Mouse (Mus musculus): ENCODE measurements around the gene Ptgis.
A peak's percentile ranks its signal among the peaks of the same experiment; 100 is the strongest.

Ptgis gene

GRCm38 (mm10) chr2:167187119-167187518 is 53.3 kb downstream of the Ptgis start:
- DNase-seq: no peak

- no peak for DNase-seq
These were observed 53.9 kb downstream of the Ptgis start for GRCm38 (mm10) chr2:167186544-167186943.

DNA sequence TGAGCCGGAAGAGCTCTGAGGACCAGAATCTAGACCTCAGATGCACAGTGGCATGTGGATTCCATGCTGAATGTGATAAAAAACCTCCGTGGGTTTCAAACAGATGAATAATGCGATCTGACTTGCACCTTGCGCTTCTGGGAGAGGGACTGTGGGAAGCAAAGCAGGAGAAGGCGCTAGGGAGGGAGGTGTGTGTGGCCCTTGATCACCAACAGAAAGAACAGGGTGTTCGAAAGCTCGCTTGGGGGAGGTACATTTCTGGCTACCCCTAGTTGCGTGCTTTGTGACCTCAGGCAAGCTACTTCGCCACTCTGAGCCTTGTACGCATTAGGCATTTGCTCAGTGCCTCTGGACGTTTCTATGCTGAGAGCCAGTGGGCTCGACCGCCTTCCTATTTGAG is 54.4 kb downstream of the Ptgis start:
- no peak for DNase-seq

DNA sequence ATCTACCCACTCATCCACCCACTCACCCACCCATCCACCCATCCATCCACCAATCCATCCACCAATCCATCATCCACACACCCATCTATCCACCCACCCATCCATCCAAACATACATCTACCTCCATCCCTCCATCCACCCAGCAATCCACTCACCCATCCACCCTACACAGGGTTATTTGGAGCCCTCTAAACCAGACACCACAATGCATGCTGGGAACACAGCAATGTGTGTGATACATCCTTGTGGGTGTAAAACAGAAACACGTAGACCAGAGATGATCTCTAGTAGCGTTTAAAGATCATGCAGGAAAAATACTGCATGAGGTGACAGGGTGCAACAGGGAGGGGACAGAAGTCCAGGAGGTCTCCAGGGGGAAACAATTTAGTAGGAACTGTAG is 55.0 kb downstream of the Ptgis start:
- no peak for DNase-seq

GRCm38 (mm10) chr2:167181662-167182389 is 58.6 kb downstream of the Ptgis start:
- no peak for DNase-seq

GRCm38 (mm10) chr2:167181096-167181495 is 59.3 kb downstream of the Ptgis start:
- no peak for DNase-seq

DNA sequence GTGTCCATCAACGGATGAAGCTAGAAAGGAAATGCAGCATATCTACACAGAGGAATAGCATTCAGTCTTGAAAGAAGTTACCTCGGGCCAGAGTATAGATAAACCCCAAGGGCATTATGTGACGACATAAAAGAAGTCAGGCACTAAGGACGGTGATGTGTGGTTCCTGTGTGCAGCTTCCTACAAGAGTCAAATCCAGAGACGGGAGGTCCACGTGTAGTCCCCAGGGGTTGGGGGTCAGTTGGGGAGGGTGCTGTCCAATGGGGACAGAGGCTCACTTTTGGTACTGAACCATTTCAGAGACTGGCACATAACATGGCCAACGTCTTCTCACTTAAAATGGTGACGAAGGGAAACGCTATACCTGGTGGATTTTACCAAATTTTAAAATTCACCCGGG is 61.1 kb downstream of the Ptgis start:
- DNase-seq: no peak

DNA sequence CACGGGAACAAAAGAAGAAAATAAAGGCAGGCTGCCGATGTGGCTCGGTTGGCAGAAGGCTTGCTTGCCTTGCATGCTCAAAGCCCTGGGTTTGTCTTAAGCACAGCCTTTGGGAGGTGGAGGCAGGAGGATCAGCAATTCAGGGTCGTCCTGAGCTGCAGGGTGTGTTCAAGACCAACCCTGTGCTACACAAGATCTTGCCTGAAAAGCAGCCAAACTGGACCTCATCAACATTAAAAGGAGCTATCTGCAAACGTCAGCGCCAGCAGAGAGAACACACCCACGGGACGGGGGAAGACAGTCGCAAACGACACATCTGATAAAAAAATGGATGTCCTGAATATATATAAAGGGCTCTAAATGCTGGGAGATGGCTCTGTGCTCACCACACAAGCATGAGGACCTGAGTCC is 63.2 kb downstream of the Ptgis start:
- no peak for DNase-seq

GRCm38 (mm10) chr2:167175284-167175683 is 65.1 kb downstream of the Ptgis start:
- no peak for DNase-seq

- DNase-seq: no peak
These were observed 67.1 kb downstream of the Ptgis start for GRCm38 (mm10) chr2:167173051-167173875.

GRCm38 (mm10) chr2:167167515-167168212 is 72.7 kb downstream of the Ptgis start:
- DNase-seq: no peak

GRCm38 (mm10) chr2:167163600-167163999 is 76.8 kb downstream of the Ptgis start:
- no peak for DNase-seq

GRCm38 (mm10) chr2:167163134-167163533 is 77.3 kb downstream of the Ptgis start:
- no peak for DNase-seq

DNA sequence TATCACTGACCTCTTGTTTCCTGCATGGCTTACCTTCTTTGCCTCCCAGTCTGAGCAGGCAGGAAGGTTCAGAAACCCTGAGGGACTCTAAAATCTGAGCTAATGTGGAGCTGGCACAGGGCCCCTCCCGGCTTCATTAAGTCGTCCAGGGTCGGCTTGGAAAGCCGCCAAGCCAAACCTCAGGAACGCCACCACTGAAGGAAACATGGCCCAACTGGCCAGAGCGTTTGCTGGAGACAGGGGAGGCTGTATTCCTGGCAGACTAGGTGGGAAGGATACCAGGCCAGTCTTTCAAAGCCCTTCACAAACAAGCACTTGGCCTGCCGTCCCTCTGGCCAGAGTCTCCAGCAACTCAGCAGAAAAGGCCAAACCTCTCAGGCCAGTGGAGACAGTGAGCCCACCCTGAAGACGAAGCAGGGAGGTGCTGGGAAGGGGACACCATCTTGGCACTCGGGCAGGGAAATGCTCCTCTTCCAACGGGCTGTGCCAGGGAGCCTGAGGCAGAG is 77.8 kb downstream of the Ptgis start:
- DNase-seq: peak; percentile 10

DNA sequence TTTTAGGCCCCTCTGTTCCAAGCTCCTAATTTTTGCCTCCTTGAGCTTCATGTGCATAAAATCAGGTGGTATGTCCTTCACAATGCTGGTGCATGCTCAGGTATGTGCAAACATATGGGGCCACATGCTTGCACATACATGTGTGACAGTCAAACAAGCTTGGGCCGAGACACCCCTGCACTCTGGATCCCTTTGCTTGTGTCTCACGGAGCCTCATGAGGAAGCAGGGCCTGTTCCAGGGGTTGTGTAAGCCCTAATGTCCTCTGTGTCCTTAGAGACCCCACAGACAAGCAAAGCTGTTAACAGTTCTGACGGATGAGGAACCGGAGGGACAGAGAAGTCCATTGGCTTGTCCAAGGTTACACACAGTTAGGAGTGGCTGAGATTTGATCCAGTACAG is 80.7 kb downstream of the Ptgis start:
- DNase-seq: no peak

DNA sequence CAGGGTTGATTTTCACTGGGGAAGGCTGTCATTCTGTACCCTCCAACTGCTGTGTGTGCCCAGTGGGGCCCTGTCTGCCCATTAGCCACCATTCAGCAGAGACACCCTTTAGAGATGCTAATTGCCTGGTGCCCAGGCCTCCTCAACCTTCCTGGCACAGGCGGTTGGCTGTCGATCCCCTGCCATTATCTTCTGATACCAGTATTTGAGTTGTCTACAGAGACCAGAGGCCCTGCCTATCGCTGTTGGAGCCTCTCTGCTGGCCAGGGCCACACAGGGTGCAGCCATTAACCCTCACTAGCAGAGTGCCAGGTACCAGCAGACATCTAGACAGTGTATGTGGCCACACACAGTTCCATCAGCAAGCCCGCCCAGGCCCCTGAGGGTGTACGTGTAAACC is 81.6 kb downstream of the Ptgis start:
- DNase-seq: no peak

GRCm38 (mm10) chr2:167156118-167156715 is 84.2 kb downstream of the Ptgis start:
- no peak for DNase-seq

DNA sequence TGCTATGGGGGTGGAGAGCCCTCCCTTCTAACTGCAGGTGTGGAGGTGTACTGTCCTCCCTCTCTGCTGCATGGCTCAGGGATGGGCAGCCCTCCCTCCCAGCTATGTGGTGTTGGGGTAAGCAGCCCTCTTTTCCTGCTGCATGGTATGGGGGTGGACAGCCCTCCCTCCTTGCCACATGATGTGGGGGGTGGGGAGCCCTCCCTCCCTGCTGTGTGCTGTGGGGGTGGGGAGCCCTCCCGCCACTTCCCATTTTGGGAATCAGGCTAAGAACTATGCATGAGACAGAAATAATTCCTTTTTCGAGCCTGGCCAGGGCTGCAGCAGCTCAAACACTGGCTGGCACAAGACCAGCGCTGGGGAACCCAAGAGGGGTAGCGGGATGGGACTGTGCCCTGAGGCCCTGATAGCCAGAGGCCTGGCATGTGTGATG is 84.8 kb downstream of the Ptgis start:
- no peak for DNase-seq

- no peak for DNase-seq
These were observed 89.5 kb downstream of the Ptgis start for GRCm38 (mm10) chr2:167150880-167151279.

GRCm38 (mm10) chr2:167150135-167150534 is 90.3 kb downstream of the Ptgis start:
- no peak for DNase-seq

GRCm38 (mm10) chr2:167149035-167149434 is 91.4 kb downstream of the Ptgis start:
- DNase-seq: no peak

DNA sequence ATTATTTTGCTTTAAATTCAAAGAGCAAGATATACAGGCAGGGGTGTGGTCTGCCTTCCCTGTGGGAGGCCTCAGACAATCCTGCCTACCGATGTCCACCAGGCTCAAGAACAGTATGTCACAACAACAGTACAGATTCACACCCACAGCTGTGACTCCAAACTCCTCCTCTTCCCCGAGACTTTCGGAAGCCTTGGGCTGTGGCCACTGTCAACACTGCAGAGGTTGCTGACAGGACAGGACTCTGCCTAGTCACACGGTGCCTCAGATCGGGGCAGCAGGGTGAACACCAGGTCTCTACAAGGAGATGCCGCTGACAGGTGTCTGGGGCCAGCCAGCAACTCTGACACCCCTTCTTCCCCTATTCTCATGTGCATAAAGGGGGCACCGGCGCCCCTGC is 92.7 kb downstream of the Ptgis start:
- DNase-seq: no peak

- no peak for DNase-seq
These were observed 94.5 kb downstream of the Ptgis start for GRCm38 (mm10) chr2:167145904-167146303.
